9 mouse cellular contexts compared by ENCODE assay signal in genomic region chr6:3496210-3496609, GRCm38 (mm10). TPM values are rescaled to one million over a fixed set of nuclear protein-coding genes. Genes with fewer than 3 reads are reported as not detected.
DNase-seq lines count a peak whose midpoint lies in the region; ATAC-seq and TF ChIP-seq lines count a peak whose summit lies in the region.
"Had no signal": no experiment of that assay in that cellular context is flagged by ENCODE, and none has a peak within 500 bp of the region (broad histone marks: within the 10 kb centered on the region; RNA-seq: fewer than 3 reads in every experiment).

No protein-coding gene starts in this region.

- ATAC-seq in lung, embryonic 14.5 days (ENCODE audit: insufficient read depth) = no peak
- ATAC-seq in G1E (ENCODE audit: extremely low read depth, insufficient number of reproducible peaks, low FRiP score, poor library complexity, severe bottlenecking) = no peak
- 0 out of 2 replicates have a peak, but pooled peaks have one; percentile 54 for ATAC-seq in erythroid progenitor cell, adult 5-6 weeks (replicated peaks; ENCODE audit: low FRiP score, poor library complexity, severe bottlenecking)

- H3K36me3 ChIP-seq in lung, embryonic 14.5 days (ENCODE audit: insufficient read depth) = no peaks in the 10 kb centered on the region
- H3K36me3 ChIP-seq in G1E (replicated peaks) = peaks cover 2% of the 10 kb centered on the region
- H3K36me3 ChIP-seq in splenic B cell, adult 2 months (ENCODE audit: control insufficient read depth, insufficient read depth, low read length, poor library complexity, severe bottlenecking) = no peaks in the 10 kb centered on the region
- H3K36me3 ChIP-seq: neural tube, embryonic 13.5 days had no signal

- no peak overlapping the region for H3K4me3 ChIP-seq in gastrocnemius, adult 2 months
- no peak overlapping the region for H3K4me3 ChIP-seq in lung, embryonic 14.5 days (ENCODE audit: low read depth, low read length)
- no peak overlapping the region for H3K4me3 ChIP-seq in lung, adult 2 months (replicated peaks; ENCODE audit: extremely low read depth, low read depth, low read length)
- no peak overlapping the region for H3K4me3 ChIP-seq in G1E (ENCODE audit: low read depth, low read length)
- H3K4me3 ChIP-seq: neural tube, embryonic 13.5 days had no signal

- DNase-seq in gastrocnemius, adult 2 months = no peak
- no peak for DNase-seq in gastrocnemius, postnatal 14 days
- DNase-seq in lung, embryonic 14.5 days = peak; percentile 85
- no peak for DNase-seq in lung, adult 2 months
- DNase-seq in G1E (ENCODE audit: low spot score) = no peak
- DNase-seq in splenic B cell, adult 2 months (ENCODE audit: low read depth, low spot score) = peak; percentile 76
- DNase-seq in gastrocnemius, postnatal 10 days = no peak

- 6% methylated on average over 2 of the region's 2 CpGs for WGBS in lung, embryonic 14.5 days
- 2% methylated on average over 2 of the region's 2 CpGs for WGBS in lung, adult 2 months

- H3K4me1 ChIP-seq in lung, embryonic 14.5 days (ENCODE audit: insufficient read depth) = no peaks in the 10 kb centered on the region
- no peaks in the 10 kb centered on the region for H3K4me1 ChIP-seq in lung, adult 2 months (ENCODE audit: control insufficient read depth, insufficient read depth, low read length)
- H3K4me1 ChIP-seq in G1E (ENCODE audit: insufficient read depth, low read depth, low read length) = peaks cover 13% of the 10 kb centered on the region

- no peak overlapping the region for H3K9ac ChIP-seq in lung, embryonic 14.5 days
- H3K9ac ChIP-seq: neural tube, embryonic 13.5 days had no signal

- intact Hi-C loops in gastrocnemius, adult 2 months (cut with DNase I) = loop anchor here (10.0 kb wide), 1 partner anchor 589 kb away; the partner anchor contains the start of gene Bet1
- intact Hi-C loops in gastrocnemius, postnatal 14 days (cut with DNase I; ENCODE audit: low total_unique reads) = no loop called here

- no peak for TF ChIP-seq POLR2A in lung, adult 2 months (IDR thresholded peaks at IDR 0.05; ENCODE audit: borderline replicate concordance, extremely low read depth, low read depth, low read length)

- peak; percentile 80 for TF ChIP-seq CTCF in gastrocnemius, adult 2 months (IDR thresholded peaks at IDR 0.05)
- TF ChIP-seq CTCF in lung, embryonic 14.5 days (IDR thresholded peaks at IDR 0.05; ENCODE audit: low read depth) = peak; percentile 71
- TF ChIP-seq CTCF in lung, adult 2 months (IDR thresholded peaks at IDR 0.05; ENCODE audit: insufficient read depth, low read length) = no peak
- peak; percentile 25; the same call in 1 of the 2 replicates for TF ChIP-seq CTCF in G1E (IDR thresholded peaks at IDR 0.05; ENCODE audit: low read depth, low read length)

- no peak overlapping the region for H3K4me2 ChIP-seq in lung, embryonic 14.5 days
- H3K4me2 ChIP-seq: neural tube, embryonic 13.5 days had no signal

- H3K27me3 ChIP-seq in lung, embryonic 14.5 days (ENCODE audit: insufficient read depth, low read length) = no peaks in the 10 kb centered on the region
- H3K27me3 ChIP-seq in G1E (ENCODE audit: insufficient read depth, low read length) = no peaks in the 10 kb centered on the region
- no peaks in the 10 kb centered on the region for H3K27me3 ChIP-seq in splenic B cell, adult 2 months (ENCODE audit: control insufficient read depth, insufficient read depth, low read length, poor library complexity, severe bottlenecking)
- H3K27me3 ChIP-seq: neural tube, embryonic 13.5 days had no signal

- H3K27ac ChIP-seq in gastrocnemius, adult 2 months = no peak overlapping the region
- no peak overlapping the region for H3K27ac ChIP-seq in lung, embryonic 14.5 days (ENCODE audit: low read depth)
- H3K27ac ChIP-seq: neural tube, embryonic 13.5 days had no signal

- H3K9me3 ChIP-seq in lung, embryonic 14.5 days (ENCODE audit: low read depth, low read length) = no peaks in the 10 kb centered on the region
- no peaks in the 10 kb centered on the region for H3K9me3 ChIP-seq in G1E (replicated peaks)
- H3K9me3 ChIP-seq: neural tube, embryonic 13.5 days had no signal

RNA-seq across cellular contexts. Expression of gene Hepacam2, which starts 1.9 kb away (rescaled TPM):
- under 1 TPM in 1 of 2 experiments, not detected in 1; 0.22 TPM for total RNA-seq in gastrocnemius, adult 2 months (2021)
- total RNA-seq in gastrocnemius, postnatal 14 days (2021) = not detected
- polyA plus RNA-seq in lung, embryonic 14.5 days (2014; fragmentation: Nextera tagmentation; extraction: Ambion mirVana) = 0.26 and 0.39 TPM in 2 replicates
- 4.0 and 5.8 TPM in 2 replicates for polyA plus RNA-seq in lung, adult 2 months (2012; rRNA removed)
- total RNA-seq in G1E (2014; fragmentation: Nextera tagmentation) = not detected in 2 replicates
- total RNA-seq in G1E (2017) = 0.22 and 0.35 TPM in 2 replicates
- polyA plus RNA-seq in G1E (2012) = not detected in 2 replicates
- total RNA-seq in erythroid progenitor cell, adult 5-6 weeks (2015; ENCODE audit: low replicate concordance) = not detected in 2 replicates
- not detected in 2 replicates for total RNA-seq in erythroid progenitor cell, adult 5-6 weeks (2017; ENCODE audit: low replicate concordance)
- total RNA-seq in gastrocnemius, postnatal 10 days (2021) = not detected

RNA-seq across cellular contexts. Expression of gene Vps50, which starts 2.0 kb away (rescaled TPM):
- total RNA-seq in gastrocnemius, adult 2 months (2021) = 10 to 100 TPM; 21.1 to 21.8 TPM
- total RNA-seq in gastrocnemius, postnatal 14 days (2021) = 10 to 100 TPM; 13.9 to 15.1 TPM
- 31.2 and 31.8 TPM in 2 replicates for polyA plus RNA-seq in lung, embryonic 14.5 days (2014; fragmentation: Nextera tagmentation; extraction: Ambion mirVana)
- 2.0 and 4.2 TPM in 2 replicates for polyA plus RNA-seq in lung, adult 2 months (2012; rRNA removed)
- 23.6 and 24.5 TPM in 2 replicates for total RNA-seq in G1E (2014; fragmentation: Nextera tagmentation)
- total RNA-seq in G1E (2017) = 39.8 and 49.2 TPM in 2 replicates
- polyA plus RNA-seq in G1E (2012) = 1.5 and 1.6 TPM in 2 replicates
- total RNA-seq in erythroid progenitor cell, adult 5-6 weeks (2015; ENCODE audit: low replicate concordance) = 13.0 and 14.1 TPM in 2 replicates
- 10.8 and 20.7 TPM in 2 replicates for total RNA-seq in erythroid progenitor cell, adult 5-6 weeks (2017; ENCODE audit: low replicate concordance)
- total RNA-seq in gastrocnemius, postnatal 10 days (2021) = 10 to 100 TPM; 15.9 to 17.3 TPM

Comparison
In these comparisons a context has a peak if more than half of its experiments do, and no peak if none do; other contexts are left out.
1. DNase-seq: peak in lung, embryonic 14.5 days (single experiment) and splenic B cell, adult 2 months (single experiment); none in gastrocnemius, adult 2 months (single experiment), gastrocnemius, postnatal 14 days (single experiment), lung, adult 2 months (single experiment), G1E (single experiment) and gastrocnemius, postnatal 10 days (single experiment).